Mouse (Mus musculus) mesoderm, embryonic 11.5 days (tissue): ENCODE measurements around the gene Asf1b.
A peak's percentile ranks its signal among the peaks of the same experiment; 100 is the strongest.

Experiments
- DNase-seq: peaks from one replicate; pipeline ENCODE4 v3.0.0-alpha.2; 2012; ENCODE audit warnings: low read depth, low spot score

Asf1b gene

GRCm38 (mm10) chr8:83955106-83955957 lies at the start of gene Asf1b, which contains the start of gene Gm10644:
TSS of gene Asf1b (plus strand) at chr8:83955507.
TSS of gene Gm10644 (minus strand) at chr8:83955205.
- DNase-seq, result peak; percentile 100

- no peak for DNase-seq
These were observed 46.7 kb upstream of the Asf1b start for GRCm38 (mm10) chr8:83908583-83908982.

- no peak for DNase-seq
These were observed 46.0 kb upstream of the Asf1b start for GRCm38 (mm10) chr8:83909311-83909710.

GRCm38 (mm10) chr8:83911809-83912731 lies 43.2 kb upstream of the Asf1b start:
- no peak for DNase-seq

GRCm38 (mm10) chr8:83914232-83914631 lies 41.1 kb upstream of the Asf1b start:
- no peak for DNase-seq

GRCm38 (mm10) chr8:83914860-83915259 lies 40.4 kb upstream of the Asf1b start:
- no peak for DNase-seq

- no peak for DNase-seq
These were observed 39.3 kb upstream of the Asf1b start for GRCm38 (mm10) chr8:83916015-83916414.

- no peak for DNase-seq
These were observed 37.7 kb upstream of the Asf1b start for GRCm38 (mm10) chr8:83917566-83917965.

- DNase-seq, result peak; percentile 87
These were observed 33.7 kb upstream of the Asf1b start for GRCm38 (mm10) chr8:83921558-83921957.

- no peak for DNase-seq
These were observed 32.6 kb upstream of the Asf1b start for GRCm38 (mm10) chr8:83922727-83923126.

GRCm38 (mm10) chr8:83924585-83924984 lies 30.7 kb upstream of the Asf1b start:
- no peak for DNase-seq

- DNase-seq, result no peak
These were observed 29.0 kb upstream of the Asf1b start for GRCm38 (mm10) chr8:83926266-83926665.

GRCm38 (mm10) chr8:83934222-83934621 lies 21.1 kb upstream of the Asf1b start:
- no peak for DNase-seq

- DNase-seq, result no peak
These were observed 20.3 kb upstream of the Asf1b start for GRCm38 (mm10) chr8:83934994-83935393.

GRCm38 (mm10) chr8:83935435-83935834 lies 19.9 kb upstream of the Asf1b start:
- no peak for DNase-seq

- DNase-seq, result no peak
These were observed 17.7 kb upstream of the Asf1b start for GRCm38 (mm10) chr8:83937645-83938044.

GRCm38 (mm10) chr8:83938330-83938729 lies 17.0 kb upstream of the Asf1b start:
- DNase-seq, result no peak

- DNase-seq, result no peak
These were observed 14.1 kb upstream of the Asf1b start for GRCm38 (mm10) chr8:83941066-83941677.

GRCm38 (mm10) chr8:83942446-83942845 lies 12.9 kb upstream of the Asf1b start:
- DNase-seq, result no peak

GRCm38 (mm10) chr8:83945540-83945939 lies 9.8 kb upstream of the Asf1b start:
- no peak for DNase-seq

GRCm38 (mm10) chr8:83954749-83955105 lies 580 bp upstream of the Asf1b start:
- DNase-seq, result no peak

GRCm38 (mm10) chr8:83955958-83956218 lies 581 bp downstream of the Asf1b start:
- DNase-seq, result no peak
